Mouse (Mus musculus) heart, postnatal 36 days (tissue): ENCODE data around the gene Fxyd3. TPM values are rescaled to one million over a fixed set of nuclear protein-coding genes. Genes with fewer than 3 reads are reported as not detected.

ENCODE experiments used
- DNase-seq, 2 experiments: peaks; one replicate each; pipeline ENCODE4 v3.0.0; 2021 to 2022
- intact Hi-C: fragments of 180-260 bp; cut with DNase I; formaldehyde crosslinking; loops from one replicate; pipeline ENCODE4 v1.15.1; 2025
- total RNA-seq, 2 experiments: library from RNA; stranded (reverse); gene quantifications; 2 replicates each; pipeline ENCODE4 v1.2.3; 2021

Fxyd3 gene
- total RNA-seq, 2 experiments from 2014 or later: 1.1 to 2.3 TPM

- no peak for DNase-seq
- intact Hi-C loops: loop anchor here (5.0 kb wide), 1 partner anchor 127 kb away; the partner anchor contains the start of genes Fam187b and Lsr
These were observed 23.1 kb upstream of the Fxyd3 start for GRCm38 (mm10) chr7:31099612-31099982.

GRCm38 (mm10) chr7:31098697-31099611 lies 22.4 kb upstream of the Fxyd3 start:
- intact Hi-C loops: loop anchor here (5.0 kb wide), 1 partner anchor 127 kb away; the partner anchor contains the start of genes Fam187b and Lsr
- DNase-seq: no peak

- peak; percentile 90 to 95 for DNase-seq
- intact Hi-C loops: loop anchor here (1.0 to 5.0 kb wide), 3 partner anchors 19 to 125 kb away; partner anchors contain the start of genes Fam187b, Lgi4 and Lsr
These were observed 21.2 kb upstream of the Fxyd3 start for GRCm38 (mm10) chr7:31097583-31098248.

- intact Hi-C loops: loop anchor here (1.0 to 5.0 kb wide), 3 partner anchors 18 to 125 kb away; partner anchors contain the start of genes Fam187b, Lgi4 and Lsr
- no peak for DNase-seq
These were observed 20.5 kb upstream of the Fxyd3 start for GRCm38 (mm10) chr7:31096892-31097564.

- intact Hi-C loops: loop anchor here (5.0 kb wide), 2 partner anchors 123 to 138 kb away; partner anchors contain the start of genes Fam187b, Lsr and Usf2
- DNase-seq: no peak
These were observed 18.4 kb upstream of the Fxyd3 start for GRCm38 (mm10) chr7:31094774-31095501.

- intact Hi-C loops: loop anchor here (5.0 to 10.0 kb wide), 2 partner anchors 132 to 435 kb away; partner anchors contain the start of genes Rbm42 and Usf2
These were observed 13.2 kb upstream of the Fxyd3 start for GRCm38 (mm10) chr7:31089721-31090120.

GRCm38 (mm10) chr7:31088206-31088605 lies 11.7 kb upstream of the Fxyd3 start:
- no peak for DNase-seq
- intact Hi-C loops: loop anchor here (10.0 kb wide), 1 partner anchor 433 kb away; the partner anchor contains the start of gene Rbm42

More at GRCm38 (mm10) chr7:31089721-31090120, 13.2 kb upstream of the Fxyd3 start:
- DNase-seq: no peak

GRCm38 (mm10) chr7:31087262-31087661 lies 10.8 kb upstream of the Fxyd3 start:
- DNase-seq: no peak
- intact Hi-C loops: loop anchor here (10.0 kb wide), 1 partner anchor 432 kb away; the partner anchor contains the start of gene Rbm42

- no peak for DNase-seq
- intact Hi-C loops: loop anchor here (10.0 kb wide), 1 partner anchor 431 kb away; the partner anchor contains the start of gene Rbm42
These were observed 9.8 kb upstream of the Fxyd3 start for GRCm38 (mm10) chr7:31086175-31086755.

GRCm38 (mm10) chr7:31085171-31085570 lies 8.7 kb upstream of the Fxyd3 start:
- intact Hi-C loops: loop anchor here (10.0 kb wide), 1 partner anchor 430 kb away; the partner anchor contains the start of gene Rbm42
- DNase-seq: peak; percentile 56 to 70

- DNase-seq: no peak
- intact Hi-C loops: loop anchor here (10.0 kb wide), 1 partner anchor 429 kb away; the partner anchor contains the start of gene Rbm42
These were observed 7.6 kb upstream of the Fxyd3 start for GRCm38 (mm10) chr7:31084140-31084539.

- peak; percentile 71 to 81 for DNase-seq
- intact Hi-C loops: loop anchor here (10.0 kb wide), 1 partner anchor 428 kb away; the partner anchor contains the start of gene Rbm42
These were observed 6.5 kb upstream of the Fxyd3 start for GRCm38 (mm10) chr7:31082831-31083588.

- no peak for DNase-seq
- intact Hi-C loops: loop anchor here (10.0 kb wide), 1 partner anchor 427 kb away; the partner anchor contains the start of gene Rbm42
These were observed 5.6 kb upstream of the Fxyd3 start for GRCm38 (mm10) chr7:31082106-31082505.

- intact Hi-C loops: loop anchor here (10.0 kb wide), 1 partner anchor 426 kb away; the partner anchor contains the start of gene Rbm42
- no peak for DNase-seq
These were observed 4.6 kb upstream of the Fxyd3 start for GRCm38 (mm10) chr7:31081106-31081505.

GRCm38 (mm10) chr7:31080611-31081010 lies 4.1 kb upstream of the Fxyd3 start:
- no peak for DNase-seq
- intact Hi-C loops: loop anchor here (10.0 kb wide), 1 partner anchor 426 kb away; the partner anchor contains the start of gene Rbm42

GRCm38 (mm10) chr7:31079670-31080069 lies 3.2 kb upstream of the Fxyd3 start:
- DNase-seq: no peak
- intact Hi-C loops: loop anchor here (2.0 to 10.0 kb wide), 3 partner anchors 17 to 425 kb away; partner anchors contain the start of gene Rbm42

GRCm38 (mm10) chr7:31077885-31078445 lies 1.5 kb upstream of the Fxyd3 start:
- DNase-seq: peak in 1 of 2 experiments; percentile 53
- intact Hi-C loops: loop anchor here (2.0 to 5.0 kb wide), 3 partner anchors 17 to 206 kb away; no protein-coding TSS in a partner anchor
